Mouse (Mus musculus): ENCODE results near the gene Ank2.

- TF ChIP-seq CTCF (IDR thresholded peaks at IDR 0.05; ENCODE audit: low read depth) (no peak), EP300 (IDR thresholded peaks at IDR 0.05; ENCODE audit: low read depth) (no peak)
Measured at GRCm38 (mm10) chr3:127188789-127189128, 310.4 kb downstream of the Ank2 start.

Measured in liver, postnatal 0 days (tissue).